17 mouse cellular contexts compared by ENCODE assay signal in the genomic region with DNA sequence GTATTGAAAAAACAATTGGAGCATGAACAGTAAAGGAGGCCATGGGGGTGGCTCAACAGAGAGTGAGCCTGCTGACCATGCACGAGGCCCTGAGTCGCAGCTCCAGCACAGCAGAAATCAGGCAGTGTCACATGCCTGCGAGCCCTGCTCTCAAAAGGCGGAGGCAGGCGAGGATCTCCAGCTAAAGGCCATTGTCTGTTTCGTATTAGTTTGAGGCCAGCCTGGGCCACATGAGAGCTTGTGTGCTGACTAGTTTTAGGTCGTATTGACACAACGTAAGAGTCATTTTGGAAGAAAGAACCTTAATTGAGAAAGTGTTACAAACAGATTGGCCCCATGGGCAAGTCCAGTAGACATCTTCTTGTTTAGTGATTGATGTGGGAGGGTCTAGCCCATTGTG. TPM values are rescaled to one million over a fixed set of nuclear protein-coding genes. Genes with fewer than 3 reads are reported as not detected.
DNase-seq lines count a peak whose midpoint lies in the region; ATAC-seq and TF ChIP-seq lines count a peak whose summit lies in the region.
"Had no signal": no experiment of that assay in that cellular context is flagged by ENCODE, and none has a peak within 500 bp of the region (broad histone marks: within the 10 kb centered on the region; RNA-seq: fewer than 3 reads in every experiment).

No protein-coding gene starts in this region.

- no peak overlapping the region for H3K4me2 ChIP-seq in hindbrain, embryonic 11.5 days (replicated peaks; ENCODE audit: low read depth, low read length)
- H3K4me2 ChIP-seq in hindbrain, embryonic 12.5 days (replicated peaks) = no peak overlapping the region
- no peak overlapping the region for H3K4me2 ChIP-seq in midbrain, embryonic 12.5 days (replicated peaks)
- H3K4me2 ChIP-seq in midbrain, postnatal 0 days (ENCODE audit: low read depth, low read length, poor library complexity, severe bottlenecking) = no peak overlapping the region
- H3K4me2 ChIP-seq in intestine, embryonic 15.5 days (replicated peaks) = no peak overlapping the region
- no peak overlapping the region for H3K4me2 ChIP-seq in stomach, embryonic 16.5 days (ENCODE audit: low read depth, low read length)
- H3K4me2 ChIP-seq: midbrain, embryonic 15.5 days; neural tube, embryonic 13.5 days had no signal

- no peak for ATAC-seq in hindbrain, embryonic 11.5 days (ENCODE audit: low FRiP score)
- ATAC-seq in hindbrain, embryonic 12.5 days (ENCODE audit: low FRiP score) = no peak
- ATAC-seq in midbrain, embryonic 12.5 days (ENCODE audit: low FRiP score, low read depth) = no peak
- ATAC-seq in midbrain, postnatal 0 days (ENCODE audit: low FRiP score) = no peak
- no peak for ATAC-seq in intestine, embryonic 15.5 days
- ATAC-seq in stomach, embryonic 16.5 days (ENCODE audit: insufficient read depth, low FRiP score) = no peak
- no peak for ATAC-seq in inflammation-experienced regulatory T-cells, adult 6 months
- ATAC-seq: midbrain, embryonic 15.5 days had no signal

- no peak overlapping the region for H3K9ac ChIP-seq in hindbrain, embryonic 11.5 days (ENCODE audit: low read depth, low read length)
- no peak overlapping the region for H3K9ac ChIP-seq in hindbrain, embryonic 12.5 days
- H3K9ac ChIP-seq in midbrain, embryonic 12.5 days (replicated peaks) = no peak overlapping the region
- no peak overlapping the region for H3K9ac ChIP-seq in midbrain, postnatal 0 days (replicated peaks; ENCODE audit: low read length, poor library complexity, severe bottlenecking)
- no peak overlapping the region for H3K9ac ChIP-seq in intestine, embryonic 15.5 days
- no peak overlapping the region for H3K9ac ChIP-seq in stomach, embryonic 16.5 days (ENCODE audit: low read length)
- H3K9ac ChIP-seq: midbrain, embryonic 15.5 days; neural tube, embryonic 13.5 days had no signal

- no peaks in the 10 kb centered on the region for H3K36me3 ChIP-seq in hindbrain, embryonic 11.5 days (ENCODE audit: control insufficient read depth, insufficient read depth, low read length)
- no peaks in the 10 kb centered on the region for H3K36me3 ChIP-seq in hindbrain, embryonic 12.5 days
- 0 out of 2 replicates have a peak, but pooled peaks cover 6% of the 10 kb centered on the region for H3K36me3 ChIP-seq in midbrain, embryonic 12.5 days
- no peaks in the 10 kb centered on the region for H3K36me3 ChIP-seq in midbrain, postnatal 0 days (ENCODE audit: insufficient read depth, low read length)
- no peaks in the 10 kb centered on the region for H3K36me3 ChIP-seq in intestine, embryonic 15.5 days
- no peaks in the 10 kb centered on the region for H3K36me3 ChIP-seq in stomach, embryonic 16.5 days (ENCODE audit: control insufficient read depth, insufficient read depth, low read length)
- H3K36me3 ChIP-seq: midbrain, embryonic 15.5 days; neural tube, embryonic 13.5 days had no signal

- no peak overlapping the region for H3K4me3 ChIP-seq in hindbrain, embryonic 11.5 days (ENCODE audit: low read depth, low read length)
- no peak overlapping the region for H3K4me3 ChIP-seq in hindbrain, embryonic 12.5 days
- H3K4me3 ChIP-seq in midbrain, embryonic 12.5 days = no peak overlapping the region
- H3K4me3 ChIP-seq in midbrain, postnatal 0 days (ENCODE audit: low read depth, low read length) = no peak overlapping the region
- H3K4me3 ChIP-seq in intestine, embryonic 15.5 days (replicated peaks) = no peak overlapping the region
- no peak overlapping the region for H3K4me3 ChIP-seq in stomach, embryonic 16.5 days (replicated peaks; ENCODE audit: low read length)
- H3K4me3 ChIP-seq: erythroblast, embryonic 14.5 days; midbrain, embryonic 15.5 days; neural tube, embryonic 13.5 days had no signal

- H3K9me3 ChIP-seq in hindbrain, embryonic 11.5 days (ENCODE audit: control insufficient read depth, low read length) = no peaks in the 10 kb centered on the region
- H3K9me3 ChIP-seq in hindbrain, embryonic 12.5 days (replicated peaks) = no peaks in the 10 kb centered on the region
- H3K9me3 ChIP-seq in midbrain, embryonic 12.5 days = no peaks in the 10 kb centered on the region
- H3K9me3 ChIP-seq in midbrain, postnatal 0 days (ENCODE audit: low read length) = no peaks in the 10 kb centered on the region
- no peaks in the 10 kb centered on the region for H3K9me3 ChIP-seq in intestine, embryonic 15.5 days
- H3K9me3 ChIP-seq in stomach, embryonic 16.5 days (replicated peaks; ENCODE audit: control insufficient read depth, low read length) = no peaks in the 10 kb centered on the region
- H3K9me3 ChIP-seq: midbrain, embryonic 15.5 days; neural tube, embryonic 13.5 days had no signal

- H3K27ac ChIP-seq in hindbrain, embryonic 11.5 days (ENCODE audit: low read depth, low read length) = no peak overlapping the region
- H3K27ac ChIP-seq in hindbrain, embryonic 12.5 days = no peak overlapping the region
- peak overlapping the region; percentile 17; the same call in 1 of the 2 replicates for H3K27ac ChIP-seq in midbrain, embryonic 12.5 days (replicated peaks)
- H3K27ac ChIP-seq in midbrain, postnatal 0 days (ENCODE audit: low read depth, low read length) = no peak overlapping the region
- H3K27ac ChIP-seq in intestine, embryonic 15.5 days = 0 out of 2 replicates have a peak overlapping the region, but pooled peaks have one; percentile 90
- peak overlapping the region; percentile 98 for H3K27ac ChIP-seq in stomach, embryonic 16.5 days (ENCODE audit: low read length)
- H3K27ac ChIP-seq: midbrain, embryonic 15.5 days; neural tube, embryonic 13.5 days had no signal

- WGBS in hindbrain, embryonic 11.5 days = 39% methylated on average over 8 of the region's 8 CpGs
- 37% methylated on average over 8 of the region's 8 CpGs for WGBS in hindbrain, embryonic 12.5 days
- 48% methylated on average over 8 of the region's 8 CpGs for WGBS in midbrain, embryonic 12.5 days
- WGBS in midbrain, postnatal 0 days = 60% methylated on average over 8 of the region's 8 CpGs
- 81% methylated on average over 8 of the region's 8 CpGs for WGBS in intestine, embryonic 15.5 days
- 73% methylated on average over 8 of the region's 8 CpGs for WGBS in stomach, embryonic 16.5 days

- no peaks in the 10 kb centered on the region for H3K27me3 ChIP-seq in hindbrain, embryonic 11.5 days (ENCODE audit: control insufficient read depth, insufficient read depth, low read length)
- no peaks in the 10 kb centered on the region for H3K27me3 ChIP-seq in hindbrain, embryonic 12.5 days
- H3K27me3 ChIP-seq in midbrain, embryonic 12.5 days = no peaks in the 10 kb centered on the region
- H3K27me3 ChIP-seq in midbrain, postnatal 0 days (ENCODE audit: insufficient read depth, low read length) = no peaks in the 10 kb centered on the region
- no peaks in the 10 kb centered on the region for H3K27me3 ChIP-seq in intestine, embryonic 15.5 days (replicated peaks)
- H3K27me3 ChIP-seq in stomach, embryonic 16.5 days (ENCODE audit: control insufficient read depth, insufficient read depth, low read length) = no peaks in the 10 kb centered on the region
- H3K27me3 ChIP-seq: midbrain, embryonic 15.5 days; neural tube, embryonic 13.5 days had no signal

- no peak for TF ChIP-seq CTCF in midbrain, postnatal 0 days (IDR thresholded peaks at IDR 0.05)

- peak; percentile 16 for DNase-seq in hindbrain, embryonic 11.5 days (ENCODE audit: low spot score)
- no peak for DNase-seq in midbrain, postnatal 0 days (ENCODE audit: low spot score)
- DNase-seq: adrenal gland, postnatal 25 days; cerebellum, postnatal 14 days; heart, postnatal 10 days; kidney, postnatal 14 days; left cerebral cortex, postnatal 4 days; lung, postnatal 36 days; thymus, adult 2 months had no signal

- H3K4me1 ChIP-seq in hindbrain, embryonic 11.5 days (replicated peaks; ENCODE audit: control insufficient read depth, insufficient read depth, low read length) = peaks cover 14% of the 10 kb centered on the region
- peaks cover 37% of the 10 kb centered on the region for H3K4me1 ChIP-seq in hindbrain, embryonic 12.5 days
- H3K4me1 ChIP-seq in midbrain, embryonic 12.5 days = peaks cover 42% of the 10 kb centered on the region
- no peaks in the 10 kb centered on the region for H3K4me1 ChIP-seq in midbrain, postnatal 0 days (ENCODE audit: insufficient read depth, low read length)
- peaks cover 33% of the 10 kb centered on the region for H3K4me1 ChIP-seq in intestine, embryonic 15.5 days (replicated peaks)
- H3K4me1 ChIP-seq in stomach, embryonic 16.5 days (ENCODE audit: control insufficient read depth, insufficient read depth, low read length) = peaks cover 39% of the 10 kb centered on the region

RNA-seq across cellular contexts. Expression of a gene that starts 17.5 kb away (rescaled TPM):
- 7.1 and 8.7 TPM in 2 replicates for polyA plus RNA-seq in hindbrain, embryonic 11.5 days (2014; fragmentation: Nextera tagmentation; extraction: Ambion mirVana)
- 8.1 and 8.3 TPM in 2 replicates for polyA plus RNA-seq in hindbrain, embryonic 12.5 days (2016; fragmentation: Nextera tagmentation; extraction: Ambion mirVana)
- polyA plus RNA-seq in midbrain, embryonic 12.5 days (2016; fragmentation: Nextera tagmentation; extraction: Ambion mirVana) = 8.6 and 9.6 TPM in 2 replicates
- total RNA-seq in midbrain, postnatal 0 days (2014; rRNA removed) = 3.3 and 4.7 TPM in 2 replicates
- polyA plus RNA-seq in midbrain, postnatal 0 days (2015; fragmentation: Nextera tagmentation; extraction: Ambion mirVana) = 0.77 and 0.84 TPM in 2 replicates
- 7.2 and 7.4 TPM in 2 replicates for polyA plus RNA-seq in intestine, embryonic 15.5 days (2015; fragmentation: Nextera tagmentation; extraction: Ambion mirVana)
- polyA plus RNA-seq in stomach, embryonic 16.5 days (2015; fragmentation: Nextera tagmentation; extraction: Ambion mirVana) = 8.5 and 9.7 TPM in 2 replicates
- polyA plus RNA-seq in inflammation-experienced regulatory T-cells, adult 6 months (2017; shearing (Covaris generic)) = not detected
- polyA plus RNA-seq: erythroblast, embryonic 14.5 days had no signal

Comparison
In these comparisons a context has a peak if more than half of its experiments do, and no peak if none do; other contexts are left out.
1. H3K27ac ChIP-seq: peak in midbrain, embryonic 12.5 days (single experiment), intestine, embryonic 15.5 days (single experiment) and stomach, embryonic 16.5 days (single experiment); none in hindbrain, embryonic 11.5 days (single experiment), hindbrain, embryonic 12.5 days (single experiment) and midbrain, postnatal 0 days (single experiment).